Mouse (Mus musculus) mouse trophoblast stem cell (cell line): Measurements from ENCODE around the gene Glrx.

Experiments
- in situ Hi-C, 2 experiments: fragments of 300-500 bp; cut with MseI, MboI; formaldehyde crosslinking; loops; 2 replicates in 1 of 2; 3 replicates in 1 of 2; pipeline ENCODE4 v1.15.1; 2025

Gene Glrx

GRCm38 (mm10) chr13:75883792-75884191 is 44.1 kb downstream of the Glrx start:
- in situ Hi-C loops: loop anchor here in 1 of 2 experiments (25.0 kb wide), 1 partner anchor 646 kb away; no protein-coding TSS in a partner anchor

GRCm38 (mm10) chr13:75891868-75892267 is 52.2 kb downstream of the Glrx start:
- in situ Hi-C loops: loop anchor here in 1 of 2 experiments (25.0 kb wide), 1 partner anchor 655 kb away; no protein-coding TSS in a partner anchor

- in situ Hi-C loops: loop anchor here in 1 of 2 experiments (25.0 kb wide), 1 partner anchor 655 kb away; no protein-coding TSS in a partner anchor
Measured at GRCm38 (mm10) chr13:75892291-75892690, 52.6 kb downstream of the Glrx start.

GRCm38 (mm10) chr13:75892876-75893275 is 53.2 kb downstream of the Glrx start:
- in situ Hi-C loops: loop anchor here in 1 of 2 experiments (25.0 kb wide), 1 partner anchor 656 kb away; no protein-coding TSS in a partner anchor
